Mouse (Mus musculus): ENCODE data around the gene Cep85l. TPM values are rescaled to one million over a fixed set of nuclear protein-coding genes. Genes with fewer than 3 reads are reported as not detected.
A peak's percentile ranks its signal among the peaks of the same experiment; 100 is the strongest.

Gene Cep85l
- polyA plus RNA-seq, 1 experiment from 2014 or later, result 5.3 TPM

DNA sequence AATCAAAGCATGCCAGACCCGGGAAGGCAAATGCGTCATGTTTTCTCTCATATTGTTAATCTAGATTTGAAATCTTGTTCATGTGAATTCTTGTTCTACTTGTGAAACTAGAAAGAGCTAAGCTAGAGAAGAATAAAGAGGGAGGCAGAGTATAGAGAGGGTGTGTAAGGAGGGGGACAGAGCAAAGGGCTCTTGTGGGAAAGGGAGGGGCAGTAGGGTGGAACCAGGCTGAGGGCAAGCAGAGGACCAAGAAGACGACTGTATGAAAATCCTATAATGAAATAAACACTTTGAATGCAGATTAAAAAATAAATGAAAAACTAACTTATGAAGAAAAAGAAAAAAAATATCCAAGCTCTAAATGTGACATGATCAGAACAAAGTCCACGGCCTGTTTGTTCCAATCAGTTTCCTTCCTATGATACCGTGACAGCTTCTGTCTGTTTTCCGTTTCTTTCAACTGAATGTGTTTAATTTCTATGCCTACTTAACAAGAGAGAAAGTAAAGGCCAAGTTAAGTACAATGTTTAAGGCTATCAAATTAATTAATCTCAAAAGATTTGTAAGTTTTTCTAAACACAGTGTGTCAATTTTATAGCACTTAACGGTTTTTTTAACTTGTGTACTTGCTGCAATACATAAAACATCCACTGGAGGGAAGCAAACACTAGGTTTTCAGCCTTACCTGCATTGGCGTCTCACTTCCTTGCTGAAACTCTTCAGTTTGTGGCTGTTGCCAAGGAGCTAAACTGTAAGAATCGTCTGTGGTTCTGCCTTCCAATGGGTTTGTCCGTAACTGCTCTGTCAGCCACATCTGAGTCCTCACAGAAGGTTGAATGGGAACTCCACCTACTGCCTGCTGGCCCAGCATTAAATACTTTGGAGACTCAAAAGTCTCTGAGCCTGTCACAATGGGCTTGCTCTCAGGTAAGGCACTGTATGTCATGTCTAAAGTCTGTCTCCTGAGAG lies 31.7 kb downstream of the Cep85l start:
- no peak overlapping the region for H3K9ac ChIP-seq
- 0 out of 2 replicates have a peak, but pooled peaks cover 5% of the 10 kb centered on the region for H3K36me3 ChIP-seq (replicated peaks)
- no peaks in the 10 kb centered on the region for H3K9me3 ChIP-seq
- H3K27me3 ChIP-seq, result no peaks in the 10 kb centered on the region
- no peak overlapping the region for H3K4me2 ChIP-seq
- 57% methylated on average over 10 of the region's 10 CpGs for WGBS
- no peaks in the 10 kb centered on the region for H3K4me1 ChIP-seq
- no peak overlapping the region for H3K4me3 ChIP-seq (replicated peaks)
- peak; percentile 24; the same call in 1 of the 2 replicates for ATAC-seq (ENCODE audit: low FRiP score)
- H3K27ac ChIP-seq, result no peak overlapping the region

DNA sequence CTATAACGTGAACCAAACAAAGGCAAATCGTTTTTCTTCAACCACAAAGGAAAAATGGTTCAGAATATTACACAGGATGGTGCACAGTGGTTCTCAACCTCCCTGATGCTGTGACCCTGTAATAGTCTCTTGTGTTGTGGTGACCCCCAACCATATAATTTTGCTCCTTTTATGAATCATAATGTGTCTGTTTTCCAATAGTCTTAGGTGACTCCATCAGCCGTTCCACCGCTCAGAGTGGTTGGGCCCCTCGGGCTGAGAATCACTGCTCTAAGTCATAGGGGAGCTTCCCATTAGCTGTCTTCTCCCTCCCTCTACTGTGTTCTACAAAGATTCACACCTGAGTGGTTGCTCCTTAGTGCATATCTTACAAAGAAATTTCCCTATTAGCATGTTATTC lies 32.8 kb downstream of the Cep85l start:
- no peak overlapping the region for H3K27ac ChIP-seq
- no peak overlapping the region for H3K9ac ChIP-seq
- H3K4me3 ChIP-seq (replicated peaks), result no peak overlapping the region
- 89% methylated on average over 5 of the region's 5 CpGs for WGBS
- no peaks in the 10 kb centered on the region for H3K9me3 ChIP-seq
- 0 out of 2 replicates have a peak, but pooled peaks cover 5% of the 10 kb centered on the region for H3K36me3 ChIP-seq (replicated peaks)
- no peak for ATAC-seq (ENCODE audit: low FRiP score)
- no peak overlapping the region for H3K4me2 ChIP-seq
- no peaks in the 10 kb centered on the region for H3K4me1 ChIP-seq
- no peaks in the 10 kb centered on the region for H3K27me3 ChIP-seq

DNA sequence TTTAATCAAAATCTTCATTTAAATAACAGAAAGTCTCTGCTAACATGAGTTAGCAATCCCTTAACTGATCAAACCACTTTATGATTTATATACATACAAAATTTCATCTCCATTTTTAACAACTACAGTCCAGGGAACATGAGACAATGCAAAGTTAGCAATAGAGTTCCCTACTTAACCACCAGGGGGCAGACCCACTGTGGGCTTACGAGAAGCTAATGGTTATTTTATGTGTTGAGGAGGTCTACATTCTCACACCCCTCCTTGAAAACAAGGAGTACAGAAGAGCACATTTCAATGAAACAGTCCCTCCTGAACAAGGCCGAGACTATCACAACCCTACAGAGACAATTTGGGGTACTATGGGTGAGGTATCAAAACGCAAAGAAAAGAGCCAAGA lies 33.2 kb downstream of the Cep85l start:
- Histone ChIP-seq H3K27ac (no peak overlapping the region), H3K4me2 (no peak overlapping the region), H3K9me3 (no peaks in the 10 kb centered on the region), H3K27me3 (no peaks in the 10 kb centered on the region), H3K4me1 (no peaks in the 10 kb centered on the region), H3K9ac (no peak overlapping the region), H3K36me3 (replicated peaks) (0 out of 2 replicates have a peak, but pooled peaks cover 5% of the 10 kb centered on the region), H3K4me3 (replicated peaks) (no peak overlapping the region)
- no peak for ATAC-seq (ENCODE audit: low FRiP score)
- WGBS, result 51% methylated on average over 3 of the region's 3 CpGs

DNA sequence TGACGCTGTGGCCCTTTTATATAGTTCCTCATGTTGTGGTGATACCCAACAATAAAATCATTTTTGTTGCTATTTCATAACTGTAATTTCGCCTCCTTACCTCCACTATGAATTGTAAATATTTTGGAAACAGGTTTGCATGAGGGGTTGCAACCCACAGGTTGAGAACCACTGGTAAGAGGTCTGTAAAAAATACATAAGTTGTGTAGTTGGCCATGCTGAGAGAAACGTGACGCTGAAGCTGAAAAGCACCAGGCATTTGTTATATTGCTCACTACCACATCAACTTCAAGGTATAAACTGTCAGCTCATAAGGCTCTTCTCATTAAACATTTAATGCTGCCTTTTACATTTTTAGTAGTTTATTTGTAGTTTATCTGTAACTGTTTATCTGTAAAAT lies 34.2 kb downstream of the Cep85l start:
- no peak overlapping the region for H3K27ac ChIP-seq
- no peaks in the 10 kb centered on the region for H3K27me3 ChIP-seq
- ATAC-seq (ENCODE audit: low FRiP score), result no peak
- no peak overlapping the region for H3K4me3 ChIP-seq (replicated peaks)
- WGBS, result 91% methylated on average over 4 of the region's 4 CpGs
- no peaks in the 10 kb centered on the region for H3K9me3 ChIP-seq
- no peak overlapping the region for H3K4me2 ChIP-seq
- H3K4me1 ChIP-seq, result no peaks in the 10 kb centered on the region
- H3K9ac ChIP-seq, result no peak overlapping the region
- 0 out of 2 replicates have a peak, but pooled peaks cover 5% of the 10 kb centered on the region for H3K36me3 ChIP-seq (replicated peaks)

DNA sequence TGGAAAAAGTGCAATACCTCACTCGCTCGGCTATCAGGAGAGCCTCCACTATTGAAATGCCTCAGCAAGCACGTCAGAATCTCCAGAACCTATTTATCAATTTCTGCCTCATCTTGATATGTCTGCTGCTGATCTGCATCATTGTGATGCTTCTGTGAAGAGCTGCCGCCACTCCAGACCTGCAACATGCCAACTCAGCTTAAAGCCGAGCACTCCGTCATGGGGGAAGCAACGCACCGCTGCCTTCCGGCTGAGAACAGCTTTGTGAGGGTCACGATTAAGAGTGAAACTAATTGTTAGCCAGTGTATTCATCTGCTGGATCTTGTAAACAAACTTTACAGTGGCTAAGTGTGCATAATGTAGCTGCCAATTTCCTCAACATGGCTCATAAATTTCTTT lies 35.9 kb downstream of the Cep85l start:
- Histone ChIP-seq H3K4me1 (no peaks in the 10 kb centered on the region), H3K27ac (no peak overlapping the region), H3K27me3 (no peaks in the 10 kb centered on the region), H3K9ac (no peak overlapping the region), H3K4me3 (replicated peaks) (no peak overlapping the region), H3K36me3 (replicated peaks) (0 out of 2 replicates have a peak, but pooled peaks cover 5% of the 10 kb centered on the region), H3K9me3 (no peaks in the 10 kb centered on the region), H3K4me2 (no peak overlapping the region)
- WGBS, result 70% methylated on average over 10 of the region's 10 CpGs
- no peak for ATAC-seq (ENCODE audit: low FRiP score)

DNA sequence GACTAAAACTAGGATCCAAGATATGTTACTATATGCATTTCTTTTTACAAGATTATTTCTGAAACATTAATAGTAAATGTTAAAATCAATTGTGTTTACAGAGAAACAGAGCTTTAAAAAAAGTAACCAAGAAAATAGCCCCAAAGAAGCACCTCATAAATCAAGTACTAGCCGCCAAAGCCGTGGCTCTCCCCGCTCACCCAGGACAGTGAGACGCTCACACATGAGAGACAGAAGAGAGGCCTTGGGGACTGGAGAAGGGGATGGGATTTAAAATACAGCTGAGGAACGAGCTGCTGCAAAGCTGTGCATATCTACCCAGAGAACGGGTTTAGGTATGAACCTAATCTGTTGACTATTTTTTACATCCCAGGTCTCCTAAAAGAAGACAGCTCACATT lies 36.4 kb downstream of the Cep85l start:
- no peak for ATAC-seq (ENCODE audit: low FRiP score)
- 81% methylated on average over 6 of the region's 6 CpGs for WGBS
- no peak overlapping the region for H3K9ac ChIP-seq
- no peaks in the 10 kb centered on the region for H3K27me3 ChIP-seq
- no peak overlapping the region for H3K4me2 ChIP-seq
- no peak overlapping the region for H3K4me3 ChIP-seq (replicated peaks)
- H3K4me1 ChIP-seq, result no peaks in the 10 kb centered on the region
- no peak overlapping the region for H3K27ac ChIP-seq
- no peaks in the 10 kb centered on the region for H3K36me3 ChIP-seq (replicated peaks)
- no peaks in the 10 kb centered on the region for H3K9me3 ChIP-seq

DNA sequence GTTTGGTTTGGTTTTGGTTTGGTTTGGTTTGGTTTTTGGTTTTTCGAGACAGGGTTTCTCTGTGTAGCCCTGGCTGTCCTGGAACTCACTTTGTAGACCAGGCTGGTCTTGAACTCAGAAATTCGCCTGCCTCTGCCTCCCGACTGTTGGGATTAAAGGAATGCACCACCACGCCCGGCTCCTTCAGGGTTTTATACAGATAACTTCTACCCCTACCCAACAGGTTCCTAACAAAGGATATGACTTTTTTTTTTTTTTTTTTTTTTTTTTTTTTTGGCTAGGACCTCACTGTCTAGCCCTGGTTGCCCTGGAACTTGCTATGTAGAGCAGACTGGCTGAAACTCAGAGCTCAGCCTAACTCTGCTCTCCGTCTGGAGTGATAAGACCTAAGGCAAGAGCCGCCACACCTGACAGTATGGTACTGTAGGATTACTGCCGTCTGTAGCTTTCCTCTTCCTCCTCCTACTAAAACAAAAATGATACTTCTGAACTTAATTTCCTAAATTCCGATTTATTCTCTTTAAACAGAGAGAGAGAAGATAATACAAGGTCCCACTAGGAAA lies 37.5 kb downstream of the Cep85l start:
- Histone ChIP-seq H3K27ac (no peak overlapping the region), H3K36me3 (replicated peaks) (no peaks in the 10 kb centered on the region), H3K4me3 (replicated peaks) (no peak overlapping the region), H3K4me1 (no peaks in the 10 kb centered on the region), H3K9ac (no peak overlapping the region), H3K27me3 (no peaks in the 10 kb centered on the region), H3K4me2 (no peak overlapping the region), H3K9me3 (no peaks in the 10 kb centered on the region)
- ATAC-seq (ENCODE audit: low FRiP score), result no peak
- WGBS, result 89% methylated on average over 9 of the region's 9 CpGs

DNA sequence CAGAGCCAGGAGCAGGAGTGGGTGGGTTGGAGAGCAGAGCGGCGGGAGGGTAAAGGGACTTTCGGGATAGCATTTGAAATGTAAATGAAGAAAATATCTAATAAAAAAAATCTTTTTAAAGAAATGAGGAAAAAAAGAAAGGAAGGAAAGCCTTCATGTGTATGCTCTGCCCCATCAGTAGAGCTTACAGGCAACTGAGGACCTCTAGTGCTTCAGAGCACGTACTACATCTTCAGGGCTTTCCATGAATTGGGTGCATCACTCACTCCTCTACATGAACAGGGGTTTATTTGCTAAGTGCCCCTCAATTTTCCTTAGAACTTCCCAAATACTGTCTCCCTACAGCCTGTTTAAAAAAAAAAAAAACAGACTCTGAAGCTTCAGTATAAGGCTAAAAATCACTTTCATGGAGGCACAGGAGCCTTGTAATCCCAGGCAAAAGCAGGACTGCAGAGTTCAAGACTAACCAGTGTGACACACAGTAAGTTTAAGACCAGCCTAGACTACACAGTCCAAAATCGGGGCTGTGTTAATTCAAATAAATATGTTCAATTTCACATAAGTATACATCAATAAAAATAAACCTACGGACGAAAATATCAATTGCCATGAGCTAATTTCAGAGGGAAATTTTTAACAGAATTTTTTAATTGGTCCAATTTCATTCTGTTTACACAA lies 38.3 kb downstream of the Cep85l start:
- no peaks in the 10 kb centered on the region for H3K4me1 ChIP-seq
- peak; percentile 41; the same call in 1 of the 2 replicates for ATAC-seq (ENCODE audit: low FRiP score)
- no peak overlapping the region for H3K9ac ChIP-seq
- no peaks in the 10 kb centered on the region for H3K9me3 ChIP-seq
- no peaks in the 10 kb centered on the region for H3K36me3 ChIP-seq (replicated peaks)
- WGBS, result 73% methylated on average over 7 of the region's 7 CpGs
- H3K27ac ChIP-seq, result no peak overlapping the region
- no peaks in the 10 kb centered on the region for H3K27me3 ChIP-seq
- no peak overlapping the region for H3K4me2 ChIP-seq
- H3K4me3 ChIP-seq (replicated peaks), result no peak overlapping the region

DNA sequence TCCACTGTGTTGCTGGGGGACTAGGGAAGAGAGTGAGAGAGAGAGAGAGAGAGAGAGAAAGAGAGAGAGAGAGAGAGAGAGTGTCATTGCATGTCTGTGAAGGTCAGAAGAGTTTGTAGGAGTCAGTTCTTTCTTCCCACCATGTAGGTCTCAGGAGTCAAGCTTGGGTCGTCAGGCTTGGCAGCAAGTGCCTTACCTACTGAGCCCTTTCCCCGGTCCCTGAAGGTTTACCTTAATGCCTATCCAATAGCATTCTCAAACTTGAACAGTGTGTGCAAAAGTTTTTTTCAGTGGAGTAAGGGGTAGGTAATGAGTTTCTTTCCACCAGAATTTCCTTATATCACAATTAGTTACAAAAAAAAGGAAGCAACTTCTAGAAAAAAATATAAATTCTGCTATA lies 40.7 kb downstream of the Cep85l start:
- H3K9me3 ChIP-seq, result no peaks in the 10 kb centered on the region
- no peak overlapping the region for H3K4me3 ChIP-seq (replicated peaks)
- no peaks in the 10 kb centered on the region for H3K36me3 ChIP-seq (replicated peaks)
- no peak overlapping the region for H3K4me2 ChIP-seq
- no peaks in the 10 kb centered on the region for H3K27me3 ChIP-seq
- ATAC-seq (ENCODE audit: low FRiP score), result no peak
- no peaks in the 10 kb centered on the region for H3K4me1 ChIP-seq
- 72% methylated on average over 2 of the region's 2 CpGs for WGBS
- no peak overlapping the region for H3K9ac ChIP-seq
- H3K27ac ChIP-seq, result no peak overlapping the region

DNA sequence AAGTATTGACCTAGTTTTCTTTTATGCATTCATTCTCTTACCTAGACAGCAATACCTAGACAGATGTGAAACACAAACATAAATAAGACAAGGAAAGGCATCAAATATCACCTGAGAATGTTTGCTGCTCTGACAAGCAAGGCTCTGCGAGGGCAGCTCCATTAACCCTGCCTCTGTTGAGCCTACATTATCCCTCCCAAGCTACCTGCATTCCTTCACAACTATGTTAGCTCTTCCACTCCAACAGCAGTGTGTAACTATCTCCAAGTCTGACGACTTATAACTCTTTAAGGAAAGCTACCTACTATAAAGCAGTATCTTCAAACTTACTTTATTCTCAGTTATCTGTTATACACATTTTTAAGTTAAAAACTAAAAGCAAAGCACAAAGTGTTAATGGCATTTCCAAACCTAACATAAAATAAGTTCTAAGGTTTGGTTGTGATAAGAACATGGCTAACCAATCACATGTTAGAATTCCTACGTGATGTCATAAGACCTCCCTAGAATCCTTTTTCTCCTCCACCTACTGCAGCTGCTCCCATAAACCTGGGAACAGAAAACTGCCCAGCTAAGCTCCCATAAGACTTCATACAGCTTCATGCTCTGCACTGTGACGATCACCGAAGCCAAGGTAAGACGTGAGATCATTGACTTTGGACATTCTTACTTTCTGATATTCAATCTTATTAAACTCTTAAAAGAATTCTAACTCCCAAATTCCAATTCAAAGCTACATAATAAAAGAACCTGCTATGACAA lies 42.4 kb downstream of the Cep85l start, which contains the start of gene Pln:
Pln (plus strand) TSS at position 506 of the 762 bp plus-strand sequence.
- H3K9me3 ChIP-seq, result no peaks in the 10 kb centered on the region
- H3K27me3 ChIP-seq, result no peaks in the 10 kb centered on the region
- ATAC-seq (ENCODE audit: low FRiP score), result no peak
- no peaks in the 10 kb centered on the region for H3K4me1 ChIP-seq
- no peak within 1 kb of the TSS for H3K9ac ChIP-seq
- H3K27ac ChIP-seq, result no peak within 1 kb of the TSS
- H3K4me3 ChIP-seq (replicated peaks), result no peak within 1 kb of the TSS
- no peaks in the 10 kb centered on the region for H3K36me3 ChIP-seq (replicated peaks)
- WGBS, result 88% methylated on average over 6 of the region's 6 CpGs
- H3K4me2 ChIP-seq, result no peak within 1 kb of the TSS

DNA sequence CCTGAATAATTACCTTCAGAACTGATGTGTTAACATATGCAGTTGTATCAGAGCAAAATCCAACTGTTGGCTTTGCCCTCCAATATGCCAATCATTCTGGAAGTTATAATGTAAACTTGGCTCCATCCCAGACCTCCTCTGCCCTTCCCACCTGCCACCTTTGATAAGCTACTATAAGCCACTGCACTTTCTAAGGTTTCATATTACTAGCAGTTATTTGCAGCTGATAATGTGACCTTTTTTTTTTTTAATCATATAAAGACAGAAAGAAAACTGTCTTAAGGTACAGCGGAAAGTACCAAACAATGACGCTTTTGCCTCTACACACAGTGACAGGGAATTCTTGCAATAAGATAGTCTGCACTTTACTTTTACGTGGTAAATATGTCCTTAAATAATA lies 43.8 kb downstream of the Cep85l start:
- ATAC-seq (ENCODE audit: low FRiP score), result no peak
- Histone ChIP-seq H3K27me3 (no peaks in the 10 kb centered on the region), H3K9me3 (no peaks in the 10 kb centered on the region), H3K9ac (no peak overlapping the region), H3K4me2 (no peak overlapping the region), H3K4me1 (no peaks in the 10 kb centered on the region), H3K27ac (no peak overlapping the region), H3K4me3 (replicated peaks) (no peak overlapping the region), H3K36me3 (replicated peaks) (no peaks in the 10 kb centered on the region)
- WGBS, result 90% methylated on average over 3 of the region's 3 CpGs

DNA sequence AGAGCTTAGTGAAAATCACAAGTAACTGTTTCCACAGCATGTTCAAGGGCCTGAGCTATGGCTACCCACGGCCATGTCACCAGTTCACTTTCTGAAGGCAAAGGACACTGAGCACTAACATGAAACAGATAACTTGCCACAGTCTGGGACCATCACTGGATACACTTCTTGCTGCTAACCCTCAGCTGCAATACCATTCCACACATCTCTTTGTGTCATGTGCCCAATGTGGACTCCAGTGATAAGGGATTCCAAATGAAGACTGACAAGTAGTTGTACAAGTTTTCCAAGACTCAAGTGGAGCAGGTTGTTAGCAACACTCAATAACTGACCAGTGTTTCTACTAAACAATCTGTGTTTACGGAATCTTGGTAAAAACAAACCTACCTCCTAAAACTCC lies 44.5 kb downstream of the Cep85l start:
- Histone ChIP-seq H3K4me1 (no peaks in the 10 kb centered on the region), H3K9me3 (no peaks in the 10 kb centered on the region), H3K4me3 (replicated peaks) (no peak overlapping the region), H3K9ac (no peak overlapping the region), H3K27me3 (no peaks in the 10 kb centered on the region), H3K27ac (no peak overlapping the region), H3K36me3 (replicated peaks) (no peaks in the 10 kb centered on the region), H3K4me2 (no peak overlapping the region)
- no peak for ATAC-seq (ENCODE audit: low FRiP score)
- 93% methylated on average over 2 of the region's 2 CpGs for WGBS

All from forebrain, embryonic 12.5 days (tissue).